8 mouse cellular contexts compared by ENCODE assay signal in genomic region chr8:71592374-71593170, GRCm38 (mm10). TPM values are rescaled to one million over a fixed set of nuclear protein-coding genes. Genes with fewer than 3 reads are reported as not detected.
DNase-seq lines count a peak whose midpoint lies in the region; ATAC-seq and TF ChIP-seq lines count a peak whose summit lies in the region.

No protein-coding gene starts in this region.

- peak overlapping the region; percentile 96 for H3K9ac ChIP-seq in midbrain, embryonic 13.5 days (replicated peaks)

- no peaks in the 10 kb centered on the region for H3K36me3 ChIP-seq in kidney, adult 2 months (ENCODE audit: control insufficient read depth, insufficient read depth, low read length)
- H3K36me3 ChIP-seq in limb, embryonic 10.5 days, result peaks cover 16% of the 10 kb centered on the region
- 0 out of 2 replicates have a peak, but pooled peaks cover 13% of the 10 kb centered on the region for H3K36me3 ChIP-seq in midbrain, embryonic 13.5 days

- no peaks in the 10 kb centered on the region for H3K9me3 ChIP-seq in limb, embryonic 10.5 days (replicated peaks)
- no peaks in the 10 kb centered on the region for H3K9me3 ChIP-seq in midbrain, embryonic 13.5 days

- ATAC-seq in midbrain, embryonic 13.5 days, result peak; percentile 80

- peak overlapping the region; percentile 68 for H3K4me3 ChIP-seq in kidney, adult 2 months (ENCODE audit: insufficient read depth, low read depth, low read length)
- H3K4me3 ChIP-seq in limb, embryonic 10.5 days, result peak overlapping the region; percentile 90
- peak overlapping the region; percentile 75 for H3K4me3 ChIP-seq in midbrain, embryonic 13.5 days (replicated peaks)

- peak overlapping the region; percentile 94 for H3K4me2 ChIP-seq in midbrain, embryonic 13.5 days (replicated peaks)

- TF ChIP-seq POLR2A in kidney, adult 2 months (IDR thresholded peaks at IDR 0.05; ENCODE audit: low read depth, low read length), result no peak

- H3K4me1 ChIP-seq in kidney, adult 2 months (ENCODE audit: control insufficient read depth, insufficient read depth, low read length), result peaks cover 10% of the 10 kb centered on the region; the same call in 1 of the 2 replicates
- H3K4me1 ChIP-seq in limb, embryonic 10.5 days, result peaks cover 41% of the 10 kb centered on the region
- peaks cover 41% of the 10 kb centered on the region for H3K4me1 ChIP-seq in midbrain, embryonic 13.5 days (replicated peaks)

- no peaks in the 10 kb centered on the region for H3K27me3 ChIP-seq in kidney, adult 2 months (replicated peaks; ENCODE audit: control insufficient read depth, insufficient read depth, low read length)
- peaks cover 21% of the 10 kb centered on the region; the same call in 1 of the 2 replicates for H3K27me3 ChIP-seq in limb, embryonic 10.5 days (ENCODE audit: low read depth, poor library complexity, severe bottlenecking)
- H3K27me3 ChIP-seq in midbrain, embryonic 13.5 days, result no peaks in the 10 kb centered on the region

- WGBS in kidney, adult 2 months, result 3% methylated on average over 60 of the region's 60 CpGs
- 5% methylated on average over 60 of the region's 60 CpGs for WGBS in limb, embryonic 10.5 days
- WGBS in midbrain, embryonic 13.5 days, result 3% methylated on average over 60 of the region's 60 CpGs

- peak; percentile 72 for DNase-seq in ovary, adult 18-20 months (ENCODE audit: low spot score)
- no peak for DNase-seq in ovary, postnatal 10 days (ENCODE audit: low spot score)
- peak; percentile 91 to 93 for DNase-seq in cerebellum, postnatal 36 days
- peak; percentile 99 for DNase-seq in heart, adult 11 months
- peak; percentile 89 for DNase-seq in kidney, adult 2 months
- DNase-seq in limb, embryonic 10.5 days (ENCODE audit: low spot score), result no peak
- DNase-seq in telencephalon, adult 2 months (ENCODE audit: low read depth, low spot score), result peak; percentile 86

- peak overlapping the region; percentile 96 for H3K27ac ChIP-seq in kidney, adult 2 months (ENCODE audit: insufficient read depth, low read depth, low read length)
- H3K27ac ChIP-seq in limb, embryonic 10.5 days, result peak overlapping the region; percentile 97
- H3K27ac ChIP-seq in midbrain, embryonic 13.5 days, result peak overlapping the region; percentile 98

- TF ChIP-seq CTCF in kidney, adult 2 months (conservative IDR thresholded peaks at IDR 0.05; ENCODE audit: insufficient read depth, insufficient read length, low read depth, low read length), result no peak

RNA-seq across cellular contexts. Expression of gene Pgls, which starts 0.6 kb away (rescaled TPM):
- polyA plus RNA-seq in kidney, adult 2 months (2012; rRNA removed), result 134 TPM in 2 replicates
- polyA plus RNA-seq in limb, embryonic 10.5 days (2016; fragmentation: Nextera tagmentation; extraction: Ambion mirVana), result 241 and 263 TPM in 2 replicates
- 201 and 208 TPM in 2 replicates for polyA plus RNA-seq in midbrain, embryonic 13.5 days (2015; fragmentation: Nextera tagmentation; extraction: Ambion mirVana)

RNA-seq across cellular contexts. Expression of gene Fam129c, which starts 4.9 kb away (rescaled TPM):
- 1.2 and 2.4 TPM in 2 replicates for polyA plus RNA-seq in kidney, adult 2 months (2012; rRNA removed)
- polyA plus RNA-seq in limb, embryonic 10.5 days (2016; fragmentation: Nextera tagmentation; extraction: Ambion mirVana), result 2.8 and 4.0 TPM in 2 replicates
- polyA plus RNA-seq in midbrain, embryonic 13.5 days (2015; fragmentation: Nextera tagmentation; extraction: Ambion mirVana), result 4.4 and 7.5 TPM in 2 replicates

RNA-seq across cellular contexts. Expression of gene Colgalt1, which starts 18.2 kb away (rescaled TPM):
- 62.2 and 70.4 TPM in 2 replicates for polyA plus RNA-seq in kidney, adult 2 months (2012; rRNA removed)
- 49.0 and 53.6 TPM in 2 replicates for polyA plus RNA-seq in limb, embryonic 10.5 days (2016; fragmentation: Nextera tagmentation; extraction: Ambion mirVana)
- 51.1 and 51.3 TPM in 2 replicates for polyA plus RNA-seq in midbrain, embryonic 13.5 days (2015; fragmentation: Nextera tagmentation; extraction: Ambion mirVana)

RNA-seq across cellular contexts. Expression of gene Slc27a1, which starts 23.9 kb away (rescaled TPM):
- polyA plus RNA-seq in kidney, adult 2 months (2012; rRNA removed), result 146 and 182 TPM in 2 replicates
- 21.3 and 28.8 TPM in 2 replicates for polyA plus RNA-seq in limb, embryonic 10.5 days (2016; fragmentation: Nextera tagmentation; extraction: Ambion mirVana)
- polyA plus RNA-seq in midbrain, embryonic 13.5 days (2015; fragmentation: Nextera tagmentation; extraction: Ambion mirVana), result 53.7 and 58.7 TPM in 2 replicates

RNA-seq across cellular contexts. Expression of gene Nxnl1, which starts 26.2 kb away (rescaled TPM):
- 0.14 and 0.19 TPM in 2 replicates for polyA plus RNA-seq in kidney, adult 2 months (2012; rRNA removed)
- polyA plus RNA-seq in limb, embryonic 10.5 days (2016; fragmentation: Nextera tagmentation; extraction: Ambion mirVana), result not detected in 2 replicates
- not detected in 2 replicates for polyA plus RNA-seq in midbrain, embryonic 13.5 days (2015; fragmentation: Nextera tagmentation; extraction: Ambion mirVana)

Comparison
In these comparisons a context has a peak if more than half of its experiments do, and no peak if none do; other contexts are left out.
1. DNase-seq: peak in ovary, adult 18-20 months (single experiment), cerebellum, postnatal 36 days (2 of 2), heart, adult 11 months (single experiment), kidney, adult 2 months (single experiment) and telencephalon, adult 2 months (single experiment); none in ovary, postnatal 10 days (single experiment) and limb, embryonic 10.5 days (single experiment).
2. Peak in every context shown above with its lines, with median percentiles within 50 percentile points of each other: H3K27ac ChIP-seq and H3K4me3 ChIP-seq.